Mouse (Mus musculus) cerebellum, adult 2 months (tissue): ENCODE measurements at regions not wholly inside any gene's neighbourhood (a gene's known extent, or its start where the extent isn't known, plus 50 kb on each side); places are given as distances from the start of the nearest gene placed in this dataset.

Experiments used
- CTCF ChIP-seq: fragments of 200-500 bp; IDR thresholded peaks from 2 replicates; pipeline ENCODE4 v1.5.1; 2011; ENCODE audit warnings: low read depth, mild to moderate bottlenecking, control low read depth, low read length, moderate library complexity, borderline replicate concordance; ENCODE audit not compliant: insufficient read depth
- POLR2A ChIP-seq: fragments of 200-500 bp; IDR thresholded peaks from 2 replicates; pipeline ENCODE4 v1.6.1; 2011; ENCODE audit warnings: low read length, control low read depth, borderline replicate concordance; ENCODE audit not compliant: insufficient read depth

GRCm38 (mm10) chr4:70776273-70776672 is 241.5 kb upstream of the Megf9 start:
- TF ChIP-seq CTCF = no peak
- TF ChIP-seq POLR2A = no peak
